Mouse (Mus musculus) stomach, postnatal 0 days (tissue): ENCODE measurements around the gene Abca13. TPM values are rescaled to one million over a fixed set of nuclear protein-coding genes. Genes with fewer than 3 reads are reported as not detected.

ENCODE experiments used
- ATAC-seq: fragments of 200-750 bp; cut with Nextera tagmentation; 2 replicates; pipeline ENCODE4 v1.8.0; 2017; ENCODE audit not compliant: low FRiP score, low TSS enrichment
- DNase-seq: peaks from one replicate; pipeline ENCODE4 v3.0.0-alpha.2; 2016; ENCODE audit warnings: low spot score
- H3K27ac ChIP-seq: fragments of 300-500 bp; sonication (generic); replicated peaks from 2 replicates; pipeline ENCODE4 v1.5.1; 2014; ENCODE audit warnings: mild to moderate bottlenecking, control low read depth
- H3K27me3 ChIP-seq: fragments of 300-500 bp; sonication (generic); 2 replicates; pipeline ENCODE4 v1.6.1; 2014; ENCODE audit warnings: low read length; ENCODE audit not compliant: control insufficient read depth, insufficient read depth
- H3K36me3 ChIP-seq: fragments of 300-500 bp; sonication (generic); 2 replicates; pipeline ENCODE4 v1.6.1; 2014; ENCODE audit warnings: low read length, mixed read lengths; ENCODE audit not compliant: control insufficient read depth, insufficient read depth
- H3K4me1 ChIP-seq: fragments of 300-500 bp; sonication (generic); replicated peaks from 2 replicates; pipeline ENCODE4 v1.6.1; 2014; ENCODE audit warnings: antibody characterized with exemption; ENCODE audit not compliant: control insufficient read depth, insufficient read depth
- H3K4me2 ChIP-seq: fragments of 300-500 bp; sonication (generic); replicated peaks from 2 replicates; pipeline ENCODE4 v1.6.1; 2014; ENCODE audit warnings: low read depth, mild to moderate bottlenecking, control low read depth, moderate library complexity
- H3K4me3 ChIP-seq: fragments of 300-500 bp; sonication (generic); 2 replicates; pipeline ENCODE4 v1.5.1; 2014; ENCODE audit warnings: low read depth, low read length, control low read depth
- H3K9ac ChIP-seq: fragments of 300-500 bp; sonication (generic); 2 replicates; pipeline ENCODE4 v1.6.1; 2014; ENCODE audit warnings: mild to moderate bottlenecking, low read length, control low read depth, mixed read lengths
- H3K9me3 ChIP-seq: fragments of 300-500 bp; sonication (generic); 2 replicates; pipeline ENCODE4 v1.6.1; 2016; ENCODE audit warnings: low read length; ENCODE audit not compliant: control insufficient read depth
- CTCF ChIP-seq: IDR thresholded peaks from 2 replicates; pipeline ENCODE4 v1.5.1; 2016; ENCODE audit warnings: antibody characterized with exemption, low read depth, mild to moderate bottlenecking, moderate library complexity
- EP300 ChIP-seq: optimal IDR thresholded peaks from 2 replicates; pipeline ENCODE3; 2016; ENCODE audit warnings: antibody characterized with exemption
- WGBS: fragments of 180-500 bp; shearing (Covaris S2); extraction: QIAGEN DNeasy Blood & Tissue Kit; methylation state at CpG from one replicate; pipeline ENCODE4 v1.1.7; 2014; 5-methylcytosine and 5-hydroxymethylcytosine counted together
- polyA plus RNA-seq: library from polyadenylated mRNA; unstranded; fragments of >200 nt; fragmentation: Nextera tagmentation; extraction: Ambion mirVana; gene quantifications from 2 replicates; pipeline ENCODE4 v1.2.1, GENCODE M21; 2015

Abca13 gene
- polyA plus RNA-seq, 1 experiment from 2014 or later = 0.01 TPM

GRCm38 (mm10) chr11:9574894-9575293, 383.2 kb downstream of the Abca13 start:
- Histone ChIP-seq H3K36me3 (no peaks in the 10 kb centered on the region), H3K9ac (no peak overlapping the region), H3K27ac (no peak overlapping the region), H3K27me3 (no peaks in the 10 kb centered on the region), H3K9me3 (no peaks in the 10 kb centered on the region), H3K4me1 (no peaks in the 10 kb centered on the region), H3K4me3 (no peak overlapping the region), H3K4me2 (no peak overlapping the region)
- no peak for TF ChIP-seq EP300
- TF ChIP-seq CTCF = no peak
- 90% methylated on average over 4 of the region's 4 CpGs for WGBS
- ATAC-seq = no peak
- DNase-seq = no peak

GRCm38 (mm10) chr11:9591757-9592316, 400.1 kb downstream of the Abca13 start:
- H3K27me3 ChIP-seq = no peaks in the 10 kb centered on the region
- no peaks in the 10 kb centered on the region for H3K9me3 ChIP-seq
- 84% methylated on average over 1 of the region's 1 CpGs for WGBS
- no peak overlapping the region for H3K27ac ChIP-seq
- no peaks in the 10 kb centered on the region for H3K36me3 ChIP-seq
- no peak for TF ChIP-seq EP300
- TF ChIP-seq CTCF = no peak
- no peak overlapping the region for H3K9ac ChIP-seq
- DNase-seq (no peak), ATAC-seq (no peak)
- no peak overlapping the region for H3K4me3 ChIP-seq
- no peaks in the 10 kb centered on the region for H3K4me1 ChIP-seq
- no peak overlapping the region for H3K4me2 ChIP-seq

- no peak overlapping the region for H3K27ac ChIP-seq
- TF ChIP-seq CTCF (no peak), EP300 (no peak)
- 59% methylated on average over 2 of the region's 2 CpGs for WGBS
- no peaks in the 10 kb centered on the region for H3K36me3 ChIP-seq
- H3K4me2 ChIP-seq = no peak overlapping the region
- no peak for DNase-seq
- H3K9ac ChIP-seq = no peak overlapping the region
- no peaks in the 10 kb centered on the region for H3K4me1 ChIP-seq
- no peak overlapping the region for H3K4me3 ChIP-seq
- no peak for ATAC-seq
- H3K27me3 ChIP-seq = no peaks in the 10 kb centered on the region
- no peaks in the 10 kb centered on the region for H3K9me3 ChIP-seq
These were observed 405.6 kb downstream of the Abca13 start for GRCm38 (mm10) chr11:9597299-9597698.

- TF ChIP-seq EP300 (no peak), CTCF (no peak)
- Histone ChIP-seq H3K27ac (no peak overlapping the region), H3K9me3 (no peaks in the 10 kb centered on the region), H3K4me3 (no peak overlapping the region), H3K9ac (no peak overlapping the region), H3K4me2 (no peak overlapping the region), H3K27me3 (no peaks in the 10 kb centered on the region), H3K36me3 (no peaks in the 10 kb centered on the region), H3K4me1 (no peaks in the 10 kb centered on the region)
- ATAC-seq = no peak
- WGBS = 85% methylated on average over 3 of the region's 3 CpGs
- DNase-seq = no peak
These were observed 409.4 kb downstream of the Abca13 start for GRCm38 (mm10) chr11:9601096-9601495.

- H3K36me3 ChIP-seq = no peaks in the 10 kb centered on the region
- 76% methylated on average over 4 of the region's 4 CpGs for WGBS
- H3K27ac ChIP-seq = no peak overlapping the region
- H3K4me1 ChIP-seq = no peaks in the 10 kb centered on the region
- H3K27me3 ChIP-seq = no peaks in the 10 kb centered on the region
- DNase-seq (no peak), ATAC-seq (no peak)
- H3K9me3 ChIP-seq = no peaks in the 10 kb centered on the region
- H3K9ac ChIP-seq = no peak overlapping the region
- no peak for TF ChIP-seq CTCF
- TF ChIP-seq EP300 = no peak
- H3K4me2 ChIP-seq = no peak overlapping the region
- H3K4me3 ChIP-seq = no peak overlapping the region
These were observed 410.4 kb downstream of the Abca13 start for GRCm38 (mm10) chr11:9602137-9602536.

GRCm38 (mm10) chr11:9608249-9608648, 416.5 kb downstream of the Abca13 start:
- Histone ChIP-seq H3K27ac (no peak overlapping the region), H3K4me2 (no peak overlapping the region), H3K9me3 (no peaks in the 10 kb centered on the region), H3K4me3 (no peak overlapping the region), H3K4me1 (no peaks in the 10 kb centered on the region), H3K36me3 (no peaks in the 10 kb centered on the region), H3K9ac (no peak overlapping the region), H3K27me3 (no peaks in the 10 kb centered on the region)
- TF ChIP-seq CTCF (no peak), EP300 (no peak)
- DNase-seq (no peak), ATAC-seq (no peak)
